Mouse (Mus musculus) right cerebral cortex, adult 18-20 months (tissue): ENCODE data around the gene Uqcr10.

ENCODE experiments used
- DNase-seq: peaks from one replicate; pipeline ENCODE4 v3.0.0; 2022; ENCODE audit warnings: mixed read lengths

The Uqcr10 gene

GRCm38 (mm10) chr11:4704072-4704964, at the start of gene Uqcr10, which contains the start of gene Zmat5:
Uqcr10 (minus strand) TSS chr11:4704342.
Zmat5 (plus strand) TSS chr11:4704678.
- peak; percentile 93 for DNase-seq

- no peak for DNase-seq
Observed at GRCm38 (mm10) chr11:4752836-4753235, 48.7 kb upstream of the Uqcr10 start.

GRCm38 (mm10) chr11:4750263-4750662, 46.1 kb upstream of the Uqcr10 start:
- DNase-seq, result no peak

GRCm38 (mm10) chr11:4747285-4747684, 43.1 kb upstream of the Uqcr10 start:
- no peak for DNase-seq

GRCm38 (mm10) chr11:4746733-4747132, 42.6 kb upstream of the Uqcr10 start, which contains the start of gene Cabp7:
Cabp7 (minus strand) TSS chr11:4746778.
- DNase-seq, result no peak

GRCm38 (mm10) chr11:4745969-4746368, 41.8 kb upstream of the Uqcr10 start:
- DNase-seq, result no peak

GRCm38 (mm10) chr11:4744691-4745090, 40.5 kb upstream of the Uqcr10 start:
- DNase-seq, result no peak

GRCm38 (mm10) chr11:4740785-4741184, 36.6 kb upstream of the Uqcr10 start:
- no peak for DNase-seq

GRCm38 (mm10) chr11:4738719-4739118, 34.6 kb upstream of the Uqcr10 start:
- DNase-seq, result peak; percentile 40

GRCm38 (mm10) chr11:4737682-4738081, 33.5 kb upstream of the Uqcr10 start:
- no peak for DNase-seq

- DNase-seq, result no peak
Observed at GRCm38 (mm10) chr11:4736355-4736754, 32.2 kb upstream of the Uqcr10 start.

- DNase-seq, result no peak
Observed at GRCm38 (mm10) chr11:4734179-4734578, 30.0 kb upstream of the Uqcr10 start.

GRCm38 (mm10) chr11:4731781-4732180, 27.6 kb upstream of the Uqcr10 start:
- no peak for DNase-seq

- DNase-seq, result no peak
Observed at GRCm38 (mm10) chr11:4730913-4731312, 26.8 kb upstream of the Uqcr10 start.

- no peak for DNase-seq
Observed at GRCm38 (mm10) chr11:4730096-4730495, 26.0 kb upstream of the Uqcr10 start.

- no peak for DNase-seq
Observed at GRCm38 (mm10) chr11:4729603-4730002, 25.5 kb upstream of the Uqcr10 start.

- DNase-seq, result no peak
Observed at GRCm38 (mm10) chr11:4721728-4722127, 17.6 kb upstream of the Uqcr10 start.

- peak; percentile 27 for DNase-seq
Observed at GRCm38 (mm10) chr11:4720900-4721580, 16.9 kb upstream of the Uqcr10 start.

GRCm38 (mm10) chr11:4720393-4720792, 16.3 kb upstream of the Uqcr10 start:
- no peak for DNase-seq

GRCm38 (mm10) chr11:4719961-4720360, 15.8 kb upstream of the Uqcr10 start:
- DNase-seq, result no peak

- DNase-seq, result peak; percentile 26
Observed at GRCm38 (mm10) chr11:4718548-4718947, 14.4 kb upstream of the Uqcr10 start.

GRCm38 (mm10) chr11:4716530-4717236, 12.5 kb upstream of the Uqcr10 start:
- DNase-seq, result no peak

- no peak for DNase-seq
Observed at GRCm38 (mm10) chr11:4715596-4715995, 11.5 kb upstream of the Uqcr10 start.
